Mouse (Mus musculus): ENCODE measurements around the gene Stmn1.
"Not testable (repeated sequence)": the region's sequence is repeated elsewhere in the genome, so short reads cannot be mapped to it uniquely, and the experiment has no call there.

Gene Stmn1

DNA sequence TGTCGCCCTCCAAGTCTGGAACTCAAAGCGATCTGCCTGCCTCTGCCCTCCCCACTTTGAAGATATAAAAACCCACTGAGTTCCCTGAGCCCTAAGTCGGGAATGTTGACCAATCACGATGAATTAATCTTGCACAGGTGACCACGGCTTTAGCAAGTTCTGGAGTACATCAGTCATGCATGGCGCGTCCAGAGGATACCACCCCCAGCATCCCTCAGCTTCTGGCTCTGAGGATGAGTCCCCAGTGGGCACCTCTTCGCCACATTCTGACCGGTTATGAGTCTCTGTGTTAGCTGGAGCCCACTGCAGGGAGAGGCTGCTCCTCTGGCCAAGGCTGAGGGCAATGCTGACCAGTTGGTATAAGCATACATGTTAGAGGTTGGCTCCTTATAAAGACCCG, 16.1 kb downstream of the Stmn1 start:
- DNase-seq (ENCODE audit: low spot score in 2 of 2) = no peak

DNA sequence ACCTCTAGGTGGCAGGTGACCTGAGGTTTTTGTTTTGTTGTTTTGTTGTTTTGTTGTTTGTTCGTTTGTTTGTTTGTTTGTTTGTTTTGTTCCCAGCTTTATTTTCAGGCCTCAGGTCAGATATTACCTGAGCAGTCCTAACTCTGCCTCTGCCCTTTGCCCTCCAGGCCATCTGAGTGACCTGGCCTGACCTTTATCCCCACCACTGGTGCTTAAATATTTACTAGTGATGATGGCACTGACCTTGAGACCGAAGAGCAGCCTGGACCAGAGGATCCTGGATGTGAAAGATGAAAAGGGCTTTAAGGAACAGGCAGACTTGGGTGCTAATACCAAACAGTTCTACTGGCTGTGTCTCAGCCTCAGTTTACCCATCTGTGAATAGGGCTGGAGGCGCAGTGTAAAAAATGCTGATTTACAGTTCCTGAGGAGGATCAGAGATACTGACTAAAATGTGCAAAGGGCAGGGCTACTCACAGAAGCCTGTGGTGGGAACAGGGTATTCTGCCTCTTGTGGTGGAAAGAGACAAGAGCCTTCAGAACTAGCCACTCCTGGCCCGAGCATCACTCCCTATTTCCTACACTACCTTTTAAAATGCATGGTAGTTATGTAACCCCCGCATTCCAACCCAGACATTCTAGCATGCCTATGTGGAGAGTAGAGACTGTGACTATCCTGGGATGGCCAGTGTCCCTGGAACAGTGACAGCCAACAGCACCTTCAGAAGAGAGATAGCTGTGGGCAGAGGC, 17.2 kb downstream of the Stmn1 start:
- DNase-seq (ENCODE audit: low spot score in 2 of 2) = no peak

DNA sequence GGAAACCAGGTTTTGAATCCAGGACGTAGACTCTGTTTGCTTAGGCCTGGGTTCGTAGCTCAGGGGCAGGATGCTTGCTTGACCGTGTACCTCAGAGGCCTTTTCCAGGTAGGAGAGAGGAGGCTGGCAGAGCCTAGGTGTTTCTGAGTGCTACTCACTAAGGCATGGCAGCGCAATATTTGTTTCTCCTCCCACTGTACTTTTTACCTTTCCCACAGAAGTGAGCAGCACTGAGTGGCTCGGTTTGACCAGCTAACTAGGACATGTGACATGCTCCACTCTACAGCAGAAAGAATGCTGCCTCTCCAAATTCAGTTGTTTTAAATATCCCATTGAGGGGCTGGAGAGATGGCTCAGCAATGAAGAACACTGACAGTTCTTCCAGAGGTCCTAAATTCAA, 20.1 kb downstream of the Stmn1 start:
- DNase-seq (ENCODE audit: low spot score in 2 of 2) = no peak

DNA sequence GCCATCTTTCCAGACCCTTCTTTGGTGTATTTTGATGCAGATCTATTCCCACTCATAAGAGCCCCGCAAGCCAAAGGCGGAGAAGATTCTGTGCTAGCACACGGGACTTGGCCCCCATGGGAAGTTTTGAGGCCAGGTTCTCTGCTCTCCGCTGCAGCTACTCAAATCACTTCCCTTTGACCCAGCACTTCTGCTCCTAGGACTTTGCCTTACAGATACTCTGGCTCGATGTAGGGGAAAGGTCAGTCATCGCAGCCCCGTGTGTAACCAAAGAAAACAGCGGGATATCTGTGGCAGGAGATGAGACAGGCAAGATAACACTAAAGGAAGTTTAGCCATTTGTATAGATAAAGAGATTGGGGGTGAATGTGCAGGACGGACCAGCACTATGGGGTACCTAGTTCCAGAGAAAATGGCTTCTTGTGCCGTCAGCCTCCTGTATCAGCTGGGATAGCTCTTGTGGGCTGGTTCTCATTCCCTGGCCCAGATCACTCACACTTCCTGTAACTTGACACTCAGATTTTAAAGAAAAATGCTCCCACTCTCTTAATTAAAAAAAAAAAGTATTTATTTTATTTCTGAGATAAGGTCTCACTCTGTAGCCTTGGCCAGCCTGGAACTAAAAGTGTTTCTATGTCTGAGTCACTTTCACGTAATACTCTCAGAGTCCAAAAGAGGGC, 22.0 kb downstream of the Stmn1 start:
- DNase-seq (ENCODE audit: low spot score in 2 of 2) = no peak

DNA sequence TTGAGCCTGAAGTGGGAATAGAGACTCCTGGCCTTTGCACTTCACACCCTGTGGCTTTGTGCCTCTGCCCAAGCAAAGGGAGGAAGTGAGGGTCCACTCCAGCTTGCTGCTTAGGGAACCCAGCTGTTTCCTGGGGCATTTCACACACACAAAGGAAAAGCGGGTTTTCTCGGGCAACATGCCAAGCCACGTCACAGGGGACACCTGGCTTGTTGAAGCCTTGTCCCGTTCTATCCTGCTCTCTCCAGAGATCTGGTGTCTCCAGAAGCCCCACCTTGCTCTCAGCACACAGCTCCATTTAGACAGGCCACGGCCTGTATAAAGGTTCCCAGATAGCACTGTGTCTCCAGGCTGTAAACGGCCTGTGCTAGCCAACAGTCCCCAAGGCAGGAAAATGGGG, 23.6 kb downstream of the Stmn1 start:
- no peak for DNase-seq (ENCODE audit: low spot score in 2 of 2)

DNA sequence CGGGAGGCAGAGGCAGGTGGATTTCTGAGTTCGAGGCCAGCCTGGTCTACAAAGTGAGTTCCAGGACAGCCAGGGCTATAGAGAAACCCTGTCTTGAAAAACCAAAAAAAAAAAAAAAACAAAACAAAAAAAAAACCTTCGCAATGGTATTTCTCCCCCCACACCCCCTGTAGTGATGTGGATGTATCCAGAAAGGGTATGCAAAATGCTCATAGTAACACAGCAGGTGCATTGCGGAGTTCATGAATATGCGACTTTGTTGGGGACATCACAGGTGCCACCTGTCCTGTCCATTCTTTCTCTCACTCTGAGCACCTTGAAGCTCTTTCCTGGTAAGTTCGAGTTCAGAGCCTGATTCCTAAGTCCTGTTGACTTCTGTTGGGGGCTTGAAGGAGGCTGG, 26.0 kb downstream of the Stmn1 start:
- DNase-seq (ENCODE audit: low spot score in 2 of 2) = not testable (repeated sequence)

DNA sequence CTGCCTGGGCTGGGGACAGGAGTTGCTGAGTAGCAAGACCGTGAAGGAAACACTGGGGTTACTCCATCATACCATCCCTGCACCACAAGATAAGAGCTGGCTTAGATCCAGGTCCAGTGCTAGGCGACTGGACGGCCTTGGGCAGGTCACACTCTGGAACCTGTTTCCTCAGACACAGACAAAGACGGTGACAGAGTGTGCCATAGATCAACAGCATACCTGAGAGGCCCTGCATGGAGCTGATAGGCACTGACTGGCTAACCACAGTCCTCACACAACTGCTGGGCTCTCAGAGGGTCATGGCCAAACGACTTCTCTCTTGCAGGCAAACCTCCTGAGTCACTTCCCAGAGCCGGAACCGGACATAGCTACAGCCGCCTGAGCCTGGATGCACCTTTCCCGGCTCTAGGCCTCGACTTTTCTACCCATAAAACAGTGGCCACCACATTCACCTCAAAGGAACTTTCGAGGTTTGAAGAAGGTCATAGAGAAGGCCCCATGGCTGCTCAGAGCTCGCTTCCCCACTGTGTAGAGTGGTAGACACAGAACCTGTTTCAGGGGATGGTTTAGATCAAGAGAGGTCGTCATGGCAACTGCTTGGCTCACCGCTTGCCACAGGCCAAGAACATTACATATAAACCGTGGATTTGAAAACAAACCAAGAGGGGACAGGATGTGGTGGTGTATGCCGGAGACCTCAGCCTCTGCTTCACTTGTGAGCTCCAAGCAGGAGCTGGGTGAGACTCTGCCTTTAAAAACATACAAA, 26.8 kb downstream of the Stmn1 start:
- peak in 1 of 2 experiments; percentile 41 for DNase-seq (ENCODE audit: low spot score in 2 of 2)

DNA sequence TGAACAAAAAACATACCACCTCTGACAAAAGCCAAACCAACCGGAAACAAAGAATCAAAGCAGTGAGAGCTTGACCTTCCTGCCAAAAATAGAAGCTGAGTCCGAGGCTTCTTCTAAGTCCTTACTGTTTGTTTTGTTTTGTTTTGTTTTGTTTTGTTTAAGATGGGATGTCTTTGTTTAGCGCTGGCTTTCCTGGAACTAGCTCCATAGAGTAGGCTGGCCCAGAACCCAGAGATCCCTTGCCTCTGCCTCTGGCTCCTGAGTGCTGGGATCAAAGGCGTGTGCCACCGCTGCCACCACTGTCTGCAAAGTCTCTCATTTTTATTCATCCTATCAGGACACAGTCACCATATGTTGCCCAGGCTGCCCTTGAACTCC, 27.4 kb downstream of the Stmn1 start:
- no peak for DNase-seq (ENCODE audit: low spot score in 2 of 2)

DNA sequence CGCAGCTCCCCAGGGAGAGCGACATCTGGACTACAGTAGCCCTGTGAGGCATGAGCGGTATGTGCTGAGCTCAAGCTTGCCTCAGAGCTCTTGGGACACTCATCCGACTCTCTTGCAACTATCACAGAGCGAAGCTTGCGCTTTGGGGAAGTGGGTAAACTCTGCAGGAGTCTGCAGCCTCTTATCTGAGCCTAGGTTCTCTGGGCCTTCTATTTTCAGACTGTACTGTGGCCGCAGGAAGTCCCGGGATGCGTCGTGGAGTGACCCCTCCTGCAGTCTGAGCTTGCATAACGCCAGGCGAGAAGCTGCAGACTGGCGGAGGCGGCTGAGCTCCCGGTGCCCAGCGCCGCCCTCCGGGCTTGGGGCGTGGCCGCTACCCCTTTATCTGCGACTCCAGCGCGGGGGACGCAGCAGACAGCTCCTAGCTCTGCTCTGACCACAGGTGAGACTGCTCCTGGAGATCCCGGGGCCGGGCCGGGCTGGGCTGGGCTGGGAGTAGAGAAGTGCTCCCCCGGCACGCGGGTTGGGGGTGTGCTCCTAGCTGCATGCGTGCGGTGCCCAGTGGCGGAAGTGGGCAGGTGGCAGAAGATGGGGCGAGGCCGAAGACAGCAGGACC, 28.6 kb downstream of the Stmn1 start, which contains the start of gene Paqr7:
Gene Paqr7 (plus strand): TSS at position 103 of the 616 bp plus-strand sequence.
- DNase-seq (ENCODE audit: low spot score in 2 of 2) = peak; percentile 68 to 71

DNA sequence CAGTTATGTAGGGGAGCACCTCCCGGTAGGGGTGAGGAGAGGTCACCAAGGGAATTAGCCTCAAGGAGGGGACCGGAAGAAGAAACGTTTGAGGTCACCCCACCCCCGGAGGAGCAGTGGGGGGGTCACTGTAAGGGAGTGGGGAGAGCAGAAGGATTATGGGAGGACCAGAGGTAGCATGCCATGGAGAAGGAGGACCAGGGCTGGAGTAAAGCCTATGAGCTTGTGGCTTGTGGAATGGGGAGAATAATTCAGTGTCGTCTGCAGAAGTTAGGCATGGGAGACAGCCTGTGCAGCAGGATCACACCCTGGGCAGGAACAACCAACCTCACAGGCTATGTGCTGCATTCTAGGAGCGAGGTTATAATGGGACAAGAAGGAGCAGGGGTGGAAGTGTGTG, 29.1 kb downstream of the Stmn1 start:
- no peak for DNase-seq (ENCODE audit: low spot score in 2 of 2)

DNA sequence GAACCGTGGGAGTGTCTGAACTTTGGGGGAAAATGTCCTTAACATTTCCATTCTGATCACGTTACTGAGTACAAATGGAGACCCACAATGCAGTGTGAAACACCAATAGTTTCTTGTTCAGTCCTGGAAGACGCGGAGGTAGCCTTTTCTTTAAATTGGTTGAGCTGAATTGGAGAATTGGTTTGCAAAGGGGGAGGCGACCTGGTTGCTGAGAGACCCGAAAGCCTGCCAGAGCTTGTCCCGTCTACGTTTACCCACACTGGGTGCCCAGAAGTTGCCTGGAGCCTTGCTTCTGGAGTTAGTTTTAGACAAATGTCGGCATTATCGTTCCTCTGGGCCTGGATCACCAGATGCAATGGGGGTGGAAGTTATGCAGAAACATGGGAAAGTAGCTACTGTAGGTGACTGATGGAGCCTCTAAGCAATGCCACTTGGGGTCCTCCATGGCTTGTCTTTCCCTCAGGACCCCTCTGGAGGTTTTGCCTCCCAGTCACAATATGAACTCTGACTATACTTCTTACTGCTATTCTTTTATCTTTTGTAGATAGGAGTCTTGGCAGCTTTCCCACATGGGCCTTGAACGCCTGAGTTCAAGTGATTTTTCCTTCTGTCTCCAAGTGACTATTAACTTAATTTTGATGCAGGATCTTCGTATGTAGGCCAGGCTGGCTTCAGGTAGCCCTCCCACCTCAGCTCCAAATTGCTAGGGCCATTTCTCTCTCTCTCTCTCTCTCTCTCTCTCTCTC, 30.0 kb downstream of the Stmn1 start:
- DNase-seq (ENCODE audit: low spot score in 2 of 2) = no peak

DNA sequence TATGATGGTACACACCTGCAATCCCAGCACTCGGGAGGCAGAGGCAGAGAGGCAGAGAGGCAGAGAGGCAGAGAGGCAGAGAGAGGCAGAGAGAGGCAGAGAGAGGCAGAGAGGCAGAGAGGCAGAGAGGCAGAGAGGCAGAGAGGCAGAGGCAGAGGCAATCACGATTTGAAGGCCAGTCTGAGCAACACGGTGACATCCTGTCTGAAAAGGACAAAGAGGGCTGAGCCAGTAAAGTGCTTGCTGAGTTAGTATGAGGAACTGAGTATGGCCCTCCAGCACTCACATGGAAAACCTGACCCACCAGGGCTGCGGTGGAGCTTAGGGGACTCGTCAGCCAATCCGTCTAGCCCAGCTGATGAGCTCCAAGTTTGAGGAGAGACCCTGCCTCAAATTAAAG, 30.9 kb downstream of the Stmn1 start:
- not testable (repeated sequence) for DNase-seq (ENCODE audit: low spot score in 2 of 2)

DNA sequence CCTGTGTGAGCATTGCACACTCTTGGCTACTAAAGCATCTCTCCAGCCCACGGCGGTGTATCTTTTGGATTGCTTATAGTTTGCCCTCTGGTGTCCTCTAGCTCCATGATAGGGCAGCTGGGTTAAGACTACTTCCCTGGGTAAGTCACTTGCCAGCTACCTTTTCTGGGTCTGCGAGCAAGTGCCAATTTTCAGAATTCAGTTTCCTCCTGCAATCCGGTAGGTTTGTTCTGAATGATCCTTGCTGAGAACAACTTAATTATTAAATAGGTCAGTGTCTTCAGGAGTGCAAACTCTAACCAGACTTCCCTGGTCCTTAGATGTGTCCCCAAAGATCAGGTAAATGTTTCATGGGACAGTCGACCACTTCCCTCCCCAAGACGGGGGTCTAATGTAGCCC, 33.0 kb downstream of the Stmn1 start:
- no peak for DNase-seq (ENCODE audit: low spot score in 2 of 2)

DNA sequence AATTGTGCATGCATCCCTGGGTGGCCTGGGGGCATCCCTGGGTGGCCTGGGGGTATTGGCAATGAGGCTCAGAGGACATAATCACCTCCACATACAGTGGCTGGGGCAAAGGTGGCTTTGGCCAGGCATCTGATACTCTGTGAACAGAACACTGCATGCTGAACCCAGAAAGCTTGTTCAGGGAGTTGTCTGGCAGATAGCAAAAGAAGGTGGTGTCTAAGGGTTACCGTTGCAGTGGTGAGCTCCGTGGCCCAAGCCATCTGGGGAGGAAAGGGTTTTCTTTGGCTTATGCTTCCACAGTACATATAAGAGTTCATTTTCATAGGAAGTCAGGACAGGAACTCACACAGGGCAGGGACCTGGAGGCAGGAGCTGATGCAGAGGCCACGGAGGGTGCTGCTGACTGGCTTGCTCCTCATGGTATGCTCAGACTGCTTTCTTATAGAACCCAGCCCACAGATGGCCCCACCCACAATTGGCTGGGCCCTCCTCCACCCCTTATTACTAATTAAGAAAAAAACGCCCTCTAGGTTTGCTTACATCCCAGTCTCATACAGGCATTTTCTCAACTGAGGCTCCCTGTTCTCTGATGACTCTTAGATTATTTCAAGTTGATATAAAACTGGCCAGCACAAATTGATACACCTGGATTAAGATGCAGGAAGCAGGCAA, 35.7 kb downstream of the Stmn1 start:
- DNase-seq (ENCODE audit: low spot score in 2 of 2) = no peak

DNA sequence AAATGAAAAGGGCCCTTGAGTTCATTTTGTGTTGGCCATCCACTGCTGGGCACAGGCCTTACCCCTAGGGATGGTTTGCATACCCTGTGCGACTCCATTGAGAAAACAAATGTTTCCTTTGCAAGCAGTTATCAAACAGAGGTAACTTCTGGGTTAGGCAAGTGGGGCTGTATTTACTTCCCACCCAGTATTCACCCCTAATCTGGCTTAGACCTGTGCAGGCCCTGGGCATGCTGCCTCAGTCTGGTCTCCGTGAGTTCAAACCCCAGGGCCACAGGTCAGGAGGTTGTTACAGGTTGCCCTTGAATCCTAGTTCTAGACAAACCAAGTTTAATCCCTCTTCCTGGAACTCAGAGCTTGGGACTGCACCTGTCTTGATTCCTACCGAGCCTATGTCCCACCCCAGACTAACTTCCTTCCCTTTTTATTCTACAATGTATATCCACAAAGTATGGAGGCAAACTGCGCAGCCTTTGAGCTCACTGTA, 37.2 kb downstream of the Stmn1 start:
- no peak for DNase-seq (ENCODE audit: low spot score in 2 of 2)

DNA sequence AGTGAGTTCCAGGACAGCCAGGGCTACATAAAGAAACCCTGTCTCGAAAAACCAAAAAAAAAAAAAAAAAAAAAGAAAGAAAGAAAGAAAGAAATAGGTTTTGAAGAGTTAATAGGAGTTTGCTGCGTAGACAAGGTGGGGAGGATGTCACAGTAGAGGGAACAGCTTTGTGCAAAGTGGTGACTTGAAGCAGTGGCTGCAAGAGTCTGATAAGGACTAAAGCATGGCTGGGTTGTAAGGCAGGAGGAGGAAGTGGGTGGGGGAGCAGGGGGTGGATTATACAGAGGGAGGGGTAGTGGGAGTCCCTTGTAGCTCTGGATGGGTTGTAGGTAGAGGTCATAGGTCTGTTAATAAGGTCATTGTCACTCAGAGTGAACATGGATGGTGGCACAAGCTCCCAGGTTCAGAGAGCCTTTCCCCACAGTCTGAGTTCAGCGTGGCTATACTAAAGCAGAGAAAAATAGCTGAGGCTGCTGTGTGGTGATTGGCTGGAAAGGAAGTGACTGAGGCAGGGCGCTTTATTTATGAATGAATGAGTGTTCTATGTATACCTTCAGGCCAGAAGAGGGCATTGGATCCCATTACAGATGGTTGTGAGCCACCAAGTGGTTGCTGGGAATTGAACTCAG, 38.0 kb downstream of the Stmn1 start:
- no peak for DNase-seq (ENCODE audit: low spot score in 2 of 2)

DNA sequence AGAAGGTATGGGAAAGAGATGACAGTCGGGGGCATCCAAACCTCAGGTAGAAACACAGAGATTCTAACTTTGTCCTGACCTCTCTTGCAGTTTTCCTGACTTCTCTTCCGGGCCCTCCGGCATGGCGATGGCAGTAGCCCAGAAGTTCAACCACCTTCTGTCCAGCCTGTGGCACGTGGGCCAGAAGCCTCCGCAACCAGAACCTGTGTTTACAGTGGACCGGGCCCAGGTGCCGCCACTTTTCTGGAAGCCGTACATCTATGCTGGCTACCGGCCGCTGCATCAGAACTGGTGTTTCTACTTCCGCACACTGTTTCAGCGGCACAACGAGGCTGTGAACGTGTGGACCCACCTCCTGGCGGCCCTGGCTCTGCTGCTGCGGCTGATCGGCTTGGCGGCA, 38.6 kb downstream of the Stmn1 start:
- no peak for DNase-seq (ENCODE audit: low spot score in 2 of 2)

DNA sequence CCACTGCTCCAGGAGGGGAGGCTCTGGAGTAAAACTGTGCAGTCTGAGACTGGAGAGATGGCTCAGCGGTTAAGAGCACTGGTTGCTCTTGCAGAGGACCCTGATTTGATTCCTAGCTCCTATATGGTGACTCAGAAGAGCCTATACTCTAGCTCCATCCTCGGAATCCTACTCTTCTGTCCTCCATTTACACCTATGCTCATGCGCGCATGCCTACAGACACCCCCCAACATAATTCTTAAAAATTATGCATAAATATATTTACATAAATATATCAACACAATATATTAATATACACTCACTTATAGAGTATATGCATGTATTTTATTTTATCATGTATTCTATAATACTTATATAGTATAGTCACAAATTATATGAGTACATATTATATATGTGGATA, 42.3 kb downstream of the Stmn1 start:
- no peak for DNase-seq (ENCODE audit: low spot score in 2 of 2)

DNA sequence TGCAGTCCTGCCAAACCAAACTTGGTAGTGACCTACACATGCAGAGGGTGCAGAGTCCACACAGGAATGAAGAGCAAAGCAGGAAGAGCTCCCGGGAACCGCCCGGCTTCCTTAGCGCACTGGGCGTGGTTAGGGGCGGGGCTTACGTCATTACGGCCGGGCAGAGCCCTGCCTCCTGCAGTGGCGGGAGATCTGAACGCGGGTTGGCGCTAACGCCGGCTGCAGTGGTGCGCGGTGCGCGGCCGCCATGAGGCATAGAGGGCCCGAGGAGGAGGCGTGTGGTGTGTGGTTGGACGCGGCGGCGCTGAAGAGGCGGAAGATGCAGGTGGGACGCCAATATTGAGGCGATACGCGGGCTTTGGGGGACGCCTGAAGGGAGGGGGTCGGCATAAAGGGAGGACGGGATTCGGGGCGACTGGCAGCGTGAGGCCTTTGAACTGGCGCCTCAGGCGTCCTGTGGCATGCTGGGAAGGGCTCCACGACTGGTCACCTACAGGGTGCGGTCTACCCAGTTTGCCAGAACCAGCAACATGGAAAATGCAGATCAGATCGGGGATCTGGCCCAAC, 42.8 kb downstream of the Stmn1 start, which contains the start of gene Aunip:
Gene Aunip (plus strand): TSS at position 155 of the 567 bp plus-strand sequence.
- peak; percentile 76 to 83 for DNase-seq (ENCODE audit: low spot score in 2 of 2)

DNA sequence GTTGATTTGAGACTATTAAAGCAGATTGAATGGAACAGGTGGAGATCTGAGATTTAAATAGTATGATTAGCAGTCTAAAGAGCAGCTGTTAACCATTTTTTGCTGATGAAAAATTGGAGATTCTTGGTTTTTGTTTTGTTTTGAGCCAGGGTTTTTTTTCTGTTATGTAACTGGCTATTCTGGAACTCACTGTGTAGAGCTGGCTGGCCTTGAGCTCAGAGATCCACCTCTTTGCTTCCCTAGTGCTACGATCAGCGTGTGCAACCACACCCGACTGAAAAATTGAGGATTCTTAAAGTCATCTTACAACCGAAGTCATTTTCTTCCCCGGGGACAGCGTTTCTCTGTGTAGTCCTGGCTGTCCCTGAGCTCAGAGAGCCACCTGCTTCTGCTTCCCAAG, 43.6 kb downstream of the Stmn1 start:
- no peak for DNase-seq (ENCODE audit: low spot score in 2 of 2)
